Mouse (Mus musculus) right cerebral cortex, postnatal 25 days (tissue): ENCODE results near the gene Kirrel.

Experiments
- DNase-seq: peaks from one replicate; pipeline ENCODE4 v3.0.0; 2022

The Kirrel gene

DNA sequence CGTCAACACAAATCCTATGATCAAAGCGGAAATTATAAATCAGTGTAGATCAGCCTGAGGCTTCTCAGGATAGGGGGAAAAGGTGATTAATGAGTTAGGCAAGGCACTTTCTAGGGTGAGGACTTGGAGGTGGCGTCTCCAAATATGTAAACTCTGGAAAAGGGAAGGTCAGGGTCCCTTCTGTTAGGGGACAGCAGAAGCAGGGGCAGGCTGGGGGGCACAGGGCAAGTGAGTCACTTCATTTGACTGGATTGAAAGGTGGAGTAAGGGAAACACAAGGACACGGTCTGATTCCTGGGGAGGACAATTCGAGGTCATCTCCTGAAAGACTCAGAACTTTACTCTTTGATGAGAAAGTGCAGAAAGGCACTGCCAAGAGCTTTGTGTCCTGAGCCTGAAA lies 97.6 kb downstream of the Kirrel start:
- DNase-seq = no peak

DNA sequence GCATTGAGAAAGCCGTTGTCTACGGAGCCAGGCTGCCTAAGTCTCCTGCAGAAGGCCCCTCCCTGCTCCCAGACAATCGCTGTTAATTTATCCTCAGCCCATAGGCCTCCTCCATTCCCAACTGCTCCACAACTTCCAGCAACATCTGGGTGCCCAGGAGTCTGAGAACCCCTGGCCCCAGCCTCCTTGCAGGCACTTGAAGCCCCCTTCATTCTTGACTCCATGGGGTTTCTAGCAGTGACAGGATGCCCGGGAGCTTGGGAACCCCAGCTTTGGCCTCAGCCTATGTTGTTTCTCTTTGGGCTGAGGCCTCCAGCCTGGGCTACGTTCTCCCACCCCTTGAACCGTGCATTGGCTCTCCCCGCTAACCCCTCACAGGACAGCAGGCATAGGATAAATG lies 98.4 kb downstream of the Kirrel start:
- DNase-seq = no peak

DNA sequence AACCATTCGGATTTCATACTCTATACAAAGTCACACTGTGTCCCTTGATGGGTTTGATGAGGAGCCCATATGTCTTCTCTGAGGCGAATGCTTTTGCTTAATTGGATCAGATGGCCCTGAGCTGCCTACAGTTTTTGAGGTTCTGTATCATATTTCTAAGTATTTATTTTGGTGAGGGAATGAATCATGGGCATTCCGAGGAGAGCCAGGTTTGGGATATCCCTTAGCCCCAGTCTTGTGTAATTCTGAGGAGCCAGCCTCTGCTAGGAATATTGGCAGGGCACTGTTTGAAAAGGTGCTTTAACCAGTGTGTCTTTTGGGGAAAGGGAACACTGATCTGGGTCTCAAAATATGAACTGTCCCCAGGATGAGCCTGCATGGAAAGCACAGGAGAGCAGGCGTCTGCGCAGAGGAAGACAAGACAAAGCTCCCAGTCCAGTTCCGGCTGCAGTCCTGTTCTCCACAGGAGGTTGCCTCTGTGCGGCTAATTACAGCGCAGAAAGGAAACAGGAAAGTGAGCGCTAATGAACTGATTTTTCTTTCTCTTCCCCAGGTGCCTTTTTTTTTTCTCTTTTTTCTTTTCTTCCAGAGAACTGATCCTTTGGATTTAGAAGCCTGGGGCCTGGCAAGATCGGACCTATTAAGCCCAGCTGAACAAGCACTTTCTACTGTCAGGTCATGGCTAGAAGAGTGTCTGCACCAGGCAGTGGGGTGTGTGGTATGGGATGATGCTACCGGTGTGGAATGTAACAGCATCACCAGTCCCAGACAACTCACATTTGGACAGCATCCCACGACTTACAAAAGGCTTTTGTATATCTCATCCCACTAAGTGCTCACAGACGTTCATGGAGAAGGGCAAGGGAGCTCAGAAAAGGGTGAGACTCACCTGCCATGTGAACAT lies 101.7 kb downstream of the Kirrel start:
- DNase-seq = no peak

- no peak for DNase-seq
Measured at GRCm38 (mm10) chr3:87072191-87072590, 102.4 kb downstream of the Kirrel start.

- DNase-seq = no peak
Measured at GRCm38 (mm10) chr3:87067396-87067975, 107.1 kb downstream of the Kirrel start.

DNA sequence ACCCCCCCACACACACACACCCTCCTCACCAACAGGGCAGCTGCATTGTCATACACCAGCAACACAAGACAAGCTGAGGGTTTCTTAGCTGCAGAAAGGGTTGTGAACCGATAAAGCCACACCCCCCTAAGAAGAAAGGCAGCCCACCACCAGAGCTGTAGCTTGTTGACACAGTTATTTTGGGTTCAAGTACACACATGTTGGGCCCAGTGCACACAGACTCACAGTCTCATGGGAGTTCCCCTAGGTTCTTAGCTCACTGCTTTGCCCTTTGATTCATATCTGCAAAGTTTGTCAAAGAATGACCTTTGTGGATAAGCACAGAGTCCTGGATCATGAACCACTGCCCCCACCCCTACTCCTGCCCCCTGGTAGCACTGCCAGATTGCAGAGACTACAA lies 120.6 kb downstream of the Kirrel start:
- DNase-seq = no peak

DNA sequence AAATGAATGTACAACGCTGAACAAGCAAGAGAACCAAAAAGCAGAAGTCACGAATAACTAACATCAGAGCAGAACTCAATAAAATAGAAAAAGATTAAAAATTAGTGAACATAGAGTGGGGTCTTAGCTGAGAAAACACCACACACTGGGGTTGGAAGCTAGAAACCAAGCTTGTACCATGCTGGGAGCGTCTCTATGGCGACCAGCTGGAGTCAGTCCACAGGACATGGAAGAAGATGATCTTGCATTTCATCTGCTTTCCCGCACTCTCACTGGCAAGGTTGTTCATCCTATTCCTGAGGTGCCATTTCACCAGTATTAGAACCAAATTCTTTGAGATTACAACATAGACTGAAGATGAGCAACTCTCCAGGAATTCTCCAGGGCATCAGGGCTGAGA lies 126.7 kb downstream of the Kirrel start:
- DNase-seq = no peak

- no peak for DNase-seq
Measured at GRCm38 (mm10) chr3:87041733-87042132, 132.8 kb downstream of the Kirrel start.

DNA sequence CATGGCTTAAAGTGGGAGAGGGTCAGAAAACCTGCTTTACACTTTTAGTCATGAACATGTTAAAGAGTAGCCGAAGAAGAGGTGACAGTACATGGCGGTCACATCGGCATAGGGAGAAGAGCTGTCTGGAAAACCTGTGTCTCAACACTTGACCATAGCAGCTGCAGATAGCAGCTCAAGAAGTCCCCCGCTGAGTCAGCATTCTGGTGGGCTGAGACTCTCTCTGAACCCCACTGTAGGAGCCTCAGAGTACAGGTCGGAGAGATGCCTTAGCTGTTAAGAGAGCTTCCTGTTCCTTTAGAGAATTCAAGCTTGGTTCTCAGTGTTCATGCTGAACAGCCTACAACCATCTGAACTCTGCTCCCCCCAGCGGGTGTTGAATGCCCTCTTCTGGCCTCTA lies 136.0 kb downstream of the Kirrel start:
- DNase-seq = no peak

GRCm38 (mm10) chr3:87034061-87034460 lies 140.5 kb downstream of the Kirrel start:
- DNase-seq = no peak

DNA sequence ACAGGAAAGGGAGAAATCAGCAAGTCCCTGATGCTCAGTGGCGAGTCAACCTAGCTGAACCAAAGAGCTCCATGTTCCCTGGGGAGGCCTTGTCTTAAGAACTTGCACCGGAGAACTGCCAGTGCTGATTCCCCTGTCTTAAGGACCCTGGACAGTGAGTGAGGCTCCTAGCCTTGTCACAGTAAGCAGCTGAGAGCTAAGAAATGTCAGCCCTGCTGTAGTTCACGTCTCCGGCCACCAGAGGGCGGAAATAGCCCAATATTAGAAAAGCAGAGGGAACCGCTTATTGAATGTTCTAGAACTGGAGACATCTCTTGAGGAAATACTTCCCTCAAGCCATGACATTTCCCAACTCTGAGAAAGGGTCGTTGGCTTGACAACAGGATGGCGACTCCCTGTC lies 141.2 kb downstream of the Kirrel start:
- DNase-seq = peak; percentile 53

GRCm38 (mm10) chr3:87030855-87031254 lies 143.7 kb downstream of the Kirrel start:
- DNase-seq = peak; percentile 35
